Mouse (Mus musculus) kidney, adult 2 months (tissue): Measurements from ENCODE around the gene B2m.

Source experiments
- CTCF ChIP-seq: fragments of 200-500 bp; conservative IDR thresholded peaks from 2 replicates; pipeline ENCODE4 v1.5.1; 2011; ENCODE audit warnings: low read depth, mild to moderate bottlenecking, control low read depth, low read length, moderate library complexity, mixed read lengths; ENCODE audit not compliant: insufficient read depth, insufficient read length
- POLR2A ChIP-seq: fragments of 200-500 bp; IDR thresholded peaks from one replicate; pipeline ENCODE4 v1.6.1; 2011; ENCODE audit warnings: low read depth, low read length, control low read depth

GRCm38 (mm10) chr2:122102070-122102469 is 45.4 kb upstream of the B2m start:
- peak; percentile 68 for TF ChIP-seq CTCF
- TF ChIP-seq POLR2A: no peak
